Mouse (Mus musculus) kidney, embryonic 15.5 days (tissue): ENCODE data around the gene Ttc30a1. TPM values are rescaled to one million over a fixed set of nuclear protein-coding genes. Genes with fewer than 3 reads are reported as not detected.
"Not testable (repeated sequence)": the region's sequence is repeated elsewhere in the genome, so short reads cannot be mapped to it uniquely, and the experiment has no call there.

ENCODE experiments used
- ATAC-seq: fragments of 200-750 bp; cut with Nextera tagmentation; replicated peaks from 2 replicates; pipeline ENCODE4 v1.8.0; 2017; ENCODE audit warnings: moderate TSS enrichment; ENCODE audit not compliant: low FRiP score
- H3K27ac ChIP-seq: fragments of 300-500 bp; sonication (generic); 2 replicates; pipeline ENCODE4 v1.5.1; 2015; ENCODE audit warnings: mild to moderate bottlenecking, inconsistent platforms
- H3K27me3 ChIP-seq: fragments of 300-500 bp; sonication (generic); 2 replicates; pipeline ENCODE4 v1.6.1; 2015; ENCODE audit warnings: inconsistent platforms
- H3K36me3 ChIP-seq: fragments of 300-500 bp; sonication (generic); 2 replicates; pipeline ENCODE4 v1.6.1; 2015; ENCODE audit warnings: inconsistent platforms
- H3K4me1 ChIP-seq: fragments of 300-500 bp; sonication (generic); 2 replicates; pipeline ENCODE4 v1.6.1; 2015; ENCODE audit warnings: inconsistent platforms
- H3K4me2 ChIP-seq: fragments of 300-500 bp; sonication (generic); 2 replicates; pipeline ENCODE4 v1.6.1; 2015; ENCODE audit warnings: moderate library complexity, mild to moderate bottlenecking, inconsistent platforms
- H3K4me3 ChIP-seq: fragments of 300-500 bp; sonication (generic); replicated peaks from 2 replicates; pipeline ENCODE4 v1.5.1; 2015; ENCODE audit warnings: mild to moderate bottlenecking, inconsistent platforms
- H3K9ac ChIP-seq: fragments of 300-500 bp; sonication (generic); 2 replicates; pipeline ENCODE4 v1.6.1; 2015; ENCODE audit warnings: mild to moderate bottlenecking, inconsistent platforms
- H3K9me3 ChIP-seq: fragments of 300-500 bp; sonication (generic); replicated peaks from 2 replicates; pipeline ENCODE4 v1.6.1; 2016; ENCODE audit warnings: inconsistent platforms
- WGBS: fragments of 180-500 bp; shearing (Covaris S2); methylation state at CpG from one replicate; pipeline ENCODE4 v1.1.7; 2015; ENCODE audit warnings: mixed read lengths; 5-methylcytosine and 5-hydroxymethylcytosine counted together
- polyA plus RNA-seq: library from polyadenylated mRNA; unstranded; fragments of >200 nt; fragmentation: Nextera tagmentation; extraction: Ambion mirVana; gene quantifications from 2 replicates; pipeline ENCODE4 v1.2.1, GENCODE M21; 2015

Ttc30a1 gene
- polyA plus RNA-seq, 1 experiment from 2014 or later: 8.2 TPM

- not testable (repeated sequence) for H3K36me3 ChIP-seq, H3K27ac ChIP-seq, ATAC-seq, H3K4me1 ChIP-seq, H3K27me3 ChIP-seq, H3K9me3 ChIP-seq, H3K9ac ChIP-seq
- 94% methylated on average over 13 of the region's 13 CpGs for WGBS
- Histone ChIP-seq H3K4me2 (peak overlapping the region; percentile 78), H3K4me3 (peak overlapping the region; percentile 53)
Measured at GRCm38 (mm10) chr2:75980933-75981439, 781 bp downstream of the Ttc30a1 start.

- not testable (repeated sequence) for H3K27ac ChIP-seq, H3K4me1 ChIP-seq, H3K9me3 ChIP-seq, H3K9ac ChIP-seq, H3K4me3 ChIP-seq, H3K36me3 ChIP-seq, H3K27me3 ChIP-seq
- peak within 1 kb of the TSS; percentile 14; the same call in 1 of the 2 replicates for H3K4me2 ChIP-seq
- WGBS: 32% methylated on average over 22 of the region's 24 CpGs
- 0 out of 2 replicates have a peak, but pooled peaks have one; percentile 35 for ATAC-seq
Measured at GRCm38 (mm10) chr2:75977752-75978368, 3.9 kb downstream of the Ttc30a1 start, which contains the start of gene Ttc30a2. Ttc30a2 (minus strand) TSS chr2:75978170.

GRCm38 (mm10) chr2:75976070-75976469, 5.7 kb downstream of the Ttc30a1 start:
- H3K4me3 ChIP-seq, H3K36me3 ChIP-seq, H3K9me3 ChIP-seq, ATAC-seq, H3K27me3 ChIP-seq, H3K9ac ChIP-seq, H3K4me2 ChIP-seq, H3K4me1 ChIP-seq, H3K27ac ChIP-seq: not testable (repeated sequence)
- WGBS: 79% methylated on average over 2 of the region's 2 CpGs

GRCm38 (mm10) chr2:75974131-75974530, 7.6 kb downstream of the Ttc30a1 start:
- Histone ChIP-seq H3K9ac (no peak overlapping the region), H3K4me1 (no peaks in the 10 kb centered on the region), H3K27ac (no peak overlapping the region), H3K4me2 (no peak overlapping the region), H3K9me3 (no peaks in the 10 kb centered on the region), H3K27me3 (no peaks in the 10 kb centered on the region), H3K36me3 (no peaks in the 10 kb centered on the region), H3K4me3 (no peak overlapping the region)
- WGBS: 65% methylated on average over 9 of the region's 9 CpGs
- no peak for ATAC-seq

GRCm38 (mm10) chr2:75964972-75965371, 16.8 kb downstream of the Ttc30a1 start:
- H3K9me3 ChIP-seq: no peaks in the 10 kb centered on the region
- H3K27ac ChIP-seq: peak overlapping the region; percentile 15; the same call in 1 of the 2 replicates
- 0 out of 2 replicates have a peak, but pooled peaks have one; percentile 50 for ATAC-seq
- no peak overlapping the region for H3K9ac ChIP-seq
- WGBS: 15% methylated on average over 5 of the region's 5 CpGs
- H3K36me3 ChIP-seq: no peaks in the 10 kb centered on the region
- H3K4me2 ChIP-seq: peak overlapping the region; percentile 58
- H3K4me3 ChIP-seq: peak overlapping the region; percentile 24
- peaks cover 30% of the 10 kb centered on the region for H3K4me1 ChIP-seq
- H3K27me3 ChIP-seq: 0 out of 2 replicates have a peak, but pooled peaks cover 3% of the 10 kb centered on the region

- Histone ChIP-seq H3K9me3 (no peaks in the 10 kb centered on the region), H3K36me3 (no peaks in the 10 kb centered on the region), H3K4me2 (peak overlapping the region; percentile 58), H3K27me3 (0 out of 2 replicates have a peak, but pooled peaks cover 3% of the 10 kb centered on the region), H3K9ac (no peak overlapping the region), H3K4me1 (peaks cover 35% of the 10 kb centered on the region), H3K27ac (peak overlapping the region; percentile 15; the same call in 1 of the 2 replicates), H3K4me3 (peak overlapping the region; percentile 24)
- 9% methylated on average over 14 of the region's 14 CpGs for WGBS
- ATAC-seq: 0 out of 2 replicates have a peak, but pooled peaks have one; percentile 54
Measured at GRCm38 (mm10) chr2:75964512-75964911, 17.3 kb downstream of the Ttc30a1 start.

GRCm38 (mm10) chr2:75964051-75964450, 17.7 kb downstream of the Ttc30a1 start:
- no peak for ATAC-seq
- H3K4me3 ChIP-seq: 0 out of 2 replicates have a peak overlapping the region, but pooled peaks have one; percentile 24
- peak overlapping the region; percentile 58 for H3K4me2 ChIP-seq

GRCm38 (mm10) chr2:75963211-75963840, 18.4 kb downstream of the Ttc30a1 start:
- H3K9ac ChIP-seq: no peak overlapping the region
- no peak for ATAC-seq
- H3K27me3 ChIP-seq: 0 out of 2 replicates have a peak, but pooled peaks cover 3% of the 10 kb centered on the region
- 73% methylated on average over 10 of the region's 10 CpGs for WGBS
- peaks cover 39% of the 10 kb centered on the region for H3K4me1 ChIP-seq
- no peaks in the 10 kb centered on the region for H3K36me3 ChIP-seq
- no peaks in the 10 kb centered on the region for H3K9me3 ChIP-seq
- H3K4me2 ChIP-seq: no peak overlapping the region
- no peak overlapping the region for H3K4me3 ChIP-seq
- H3K27ac ChIP-seq: no peak overlapping the region

More at GRCm38 (mm10) chr2:75964051-75964450, 17.7 kb downstream of the Ttc30a1 start:
- H3K27me3 ChIP-seq: 0 out of 2 replicates have a peak, but pooled peaks cover 3% of the 10 kb centered on the region
- WGBS: 62% methylated on average over 5 of the region's 5 CpGs
- peaks cover 39% of the 10 kb centered on the region for H3K4me1 ChIP-seq
- H3K27ac ChIP-seq: 0 out of 2 replicates have a peak overlapping the region, but pooled peaks have one; percentile 15
- H3K36me3 ChIP-seq: no peaks in the 10 kb centered on the region
- no peaks in the 10 kb centered on the region for H3K9me3 ChIP-seq
- H3K9ac ChIP-seq: no peak overlapping the region

- H3K4me3 ChIP-seq: no peak overlapping the region
- ATAC-seq: peak; percentile 61
- 0 out of 2 replicates have a peak, but pooled peaks cover 2% of the 10 kb centered on the region for H3K27me3 ChIP-seq
- H3K4me2 ChIP-seq: peak overlapping the region; percentile 33; the same call in 1 of the 2 replicates
- H3K9me3 ChIP-seq: no peaks in the 10 kb centered on the region
- no peaks in the 10 kb centered on the region for H3K36me3 ChIP-seq
- H3K9ac ChIP-seq: no peak overlapping the region
- WGBS: 44% methylated on average over 15 of the region's 15 CpGs
- peaks cover 39% of the 10 kb centered on the region for H3K4me1 ChIP-seq
- peak overlapping the region; percentile 45 for H3K27ac ChIP-seq
Measured at GRCm38 (mm10) chr2:75960366-75961330, 21.1 kb downstream of the Ttc30a1 start.

GRCm38 (mm10) chr2:75959850-75960365, 21.9 kb downstream of the Ttc30a1 start:
- ATAC-seq: no peak
- Histone ChIP-seq H3K4me1 (peaks cover 38% of the 10 kb centered on the region), H3K36me3 (no peaks in the 10 kb centered on the region), H3K9ac (no peak overlapping the region), H3K27ac (peak overlapping the region; percentile 45), H3K27me3 (no peaks in the 10 kb centered on the region), H3K4me3 (no peak overlapping the region), H3K4me2 (peak overlapping the region; percentile 33), H3K9me3 (no peaks in the 10 kb centered on the region)
- WGBS: 20% methylated on average over 15 of the region's 15 CpGs
